Mouse (Mus musculus): ENCODE measurements around the gene Adora1. TPM values are rescaled to one million over a fixed set of nuclear protein-coding genes. Genes with fewer than 3 reads are reported as not detected.

Gene Adora1
- polyA plus RNA-seq, 1 experiment = not detected

DNA sequence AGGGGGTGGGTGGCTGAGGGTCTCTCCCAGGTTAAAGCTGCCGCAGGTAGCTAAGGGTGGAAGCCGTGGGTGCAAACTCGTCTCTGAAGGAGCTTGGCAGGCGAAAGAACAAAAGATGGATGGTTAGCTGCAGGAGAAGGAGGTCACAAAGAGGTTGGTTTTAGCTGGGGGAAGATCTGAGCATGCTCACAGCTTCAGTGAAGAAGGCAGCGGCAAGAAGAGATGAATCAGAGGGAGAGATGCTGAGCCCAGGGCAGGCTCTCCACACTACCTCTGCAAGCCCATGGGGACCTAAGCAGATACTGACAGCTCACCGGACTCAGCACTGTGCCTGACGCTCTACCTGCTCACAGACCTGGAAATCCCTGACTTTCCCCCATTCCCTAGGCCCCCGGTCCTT, 6.1 kb upstream of the Adora1 start:
- TF ChIP-seq POLR2A (IDR thresholded peaks at IDR 0.05; ENCODE audit: borderline replicate concordance, low read depth, low read length) = no peak
- no peak for TF ChIP-seq CTCF (IDR thresholded peaks at IDR 0.05; ENCODE audit: low read depth, low read length)
- Histone ChIP-seq H3K4me1 (ENCODE audit: control insufficient read depth, insufficient read depth, low read length) (0 out of 2 replicates have a peak, but pooled peaks cover 3% of the 10 kb centered on the region), H3K27ac (ENCODE audit: insufficient read depth, low read depth, low read length) (no peak overlapping the region), H3K4me3 (ENCODE audit: insufficient read depth, low read length) (no peak overlapping the region)

DNA sequence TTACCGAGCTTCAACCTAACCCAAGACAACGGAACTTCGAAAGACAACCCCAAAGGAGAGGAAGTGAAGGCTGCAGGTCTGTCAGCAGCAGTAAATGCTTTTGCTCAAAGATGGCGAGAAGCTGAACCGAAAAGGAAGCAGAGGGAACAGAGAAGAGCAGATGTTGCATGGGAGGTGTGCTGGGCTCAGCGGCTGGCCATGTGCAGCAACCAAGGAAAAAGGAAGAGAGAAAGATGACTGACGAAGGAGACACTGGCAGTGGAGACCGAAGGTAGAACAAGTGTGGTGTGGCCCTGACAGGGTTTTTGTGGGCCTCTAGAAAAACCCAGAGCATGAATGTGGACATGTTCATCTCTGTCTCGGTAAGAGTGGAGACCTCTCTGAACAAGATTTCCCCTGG, 5.5 kb upstream of the Adora1 start:
- no peak overlapping the region for H3K27ac ChIP-seq (ENCODE audit: insufficient read depth, low read depth, low read length)
- no peak overlapping the region for H3K4me3 ChIP-seq (ENCODE audit: insufficient read depth, low read length)
- no peak for TF ChIP-seq CTCF (IDR thresholded peaks at IDR 0.05; ENCODE audit: low read depth, low read length)
- no peak for TF ChIP-seq POLR2A (IDR thresholded peaks at IDR 0.05; ENCODE audit: borderline replicate concordance, low read depth, low read length)
- 0 out of 2 replicates have a peak, but pooled peaks cover 3% of the 10 kb centered on the region for H3K4me1 ChIP-seq (ENCODE audit: control insufficient read depth, insufficient read depth, low read length)

DNA sequence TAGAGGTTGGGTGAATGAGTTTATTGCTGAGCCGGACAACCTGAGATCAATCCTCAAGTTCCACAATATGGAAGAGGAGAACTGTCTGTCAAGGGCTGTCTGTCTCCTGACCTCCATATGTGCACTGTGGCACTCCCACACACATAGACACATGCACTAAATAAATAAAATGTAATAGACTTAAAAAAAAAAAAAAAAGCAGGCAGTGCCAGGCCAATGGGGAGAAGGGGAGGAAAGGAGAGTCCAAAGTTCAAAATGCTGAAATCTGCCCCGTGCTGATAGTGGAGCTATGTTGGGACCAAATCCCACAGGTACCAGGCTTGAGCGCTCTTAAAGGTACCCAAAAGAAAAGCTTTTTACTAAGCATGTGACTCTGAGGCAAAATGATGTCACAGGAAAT, 2.2 kb upstream of the Adora1 start:
- Histone ChIP-seq H3K4me3 (ENCODE audit: insufficient read depth, low read length) (no peak overlapping the region), H3K4me1 (ENCODE audit: control insufficient read depth, insufficient read depth, low read length) (no peaks in the 10 kb centered on the region), H3K27ac (ENCODE audit: insufficient read depth, low read depth, low read length) (no peak overlapping the region)
- TF ChIP-seq CTCF (IDR thresholded peaks at IDR 0.05; ENCODE audit: low read depth, low read length) = no peak

DNA sequence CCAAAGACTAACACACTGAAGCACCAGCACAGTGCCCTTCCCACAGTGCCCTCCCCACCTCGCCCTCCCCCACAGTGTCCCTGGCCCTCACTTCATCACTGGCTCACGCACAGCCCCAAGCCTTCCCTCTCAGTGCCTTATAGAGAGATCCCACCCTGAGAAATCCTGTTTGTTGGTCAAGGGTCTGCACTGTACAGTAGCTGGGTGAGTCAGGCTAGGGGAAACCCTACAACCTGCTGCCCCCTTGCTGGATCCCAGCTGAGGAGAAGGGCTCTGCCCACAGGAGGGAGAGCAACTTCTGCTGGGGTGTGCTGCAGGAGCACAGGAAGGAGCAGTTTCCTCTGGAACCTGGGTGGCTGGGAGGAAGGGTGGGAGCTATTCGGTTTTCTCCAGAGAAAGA, 911 bp upstream of the Adora1 start:
- Histone ChIP-seq H3K27ac (ENCODE audit: insufficient read depth, low read depth, low read length) (no peak overlapping the region), H3K4me3 (ENCODE audit: insufficient read depth, low read length) (no peak overlapping the region), H3K4me1 (ENCODE audit: control insufficient read depth, insufficient read depth, low read length) (no peaks in the 10 kb centered on the region)
- no peak for TF ChIP-seq POLR2A (IDR thresholded peaks at IDR 0.05; ENCODE audit: borderline replicate concordance, low read depth, low read length)
- no peak for TF ChIP-seq CTCF (IDR thresholded peaks at IDR 0.05; ENCODE audit: low read depth, low read length)

DNA sequence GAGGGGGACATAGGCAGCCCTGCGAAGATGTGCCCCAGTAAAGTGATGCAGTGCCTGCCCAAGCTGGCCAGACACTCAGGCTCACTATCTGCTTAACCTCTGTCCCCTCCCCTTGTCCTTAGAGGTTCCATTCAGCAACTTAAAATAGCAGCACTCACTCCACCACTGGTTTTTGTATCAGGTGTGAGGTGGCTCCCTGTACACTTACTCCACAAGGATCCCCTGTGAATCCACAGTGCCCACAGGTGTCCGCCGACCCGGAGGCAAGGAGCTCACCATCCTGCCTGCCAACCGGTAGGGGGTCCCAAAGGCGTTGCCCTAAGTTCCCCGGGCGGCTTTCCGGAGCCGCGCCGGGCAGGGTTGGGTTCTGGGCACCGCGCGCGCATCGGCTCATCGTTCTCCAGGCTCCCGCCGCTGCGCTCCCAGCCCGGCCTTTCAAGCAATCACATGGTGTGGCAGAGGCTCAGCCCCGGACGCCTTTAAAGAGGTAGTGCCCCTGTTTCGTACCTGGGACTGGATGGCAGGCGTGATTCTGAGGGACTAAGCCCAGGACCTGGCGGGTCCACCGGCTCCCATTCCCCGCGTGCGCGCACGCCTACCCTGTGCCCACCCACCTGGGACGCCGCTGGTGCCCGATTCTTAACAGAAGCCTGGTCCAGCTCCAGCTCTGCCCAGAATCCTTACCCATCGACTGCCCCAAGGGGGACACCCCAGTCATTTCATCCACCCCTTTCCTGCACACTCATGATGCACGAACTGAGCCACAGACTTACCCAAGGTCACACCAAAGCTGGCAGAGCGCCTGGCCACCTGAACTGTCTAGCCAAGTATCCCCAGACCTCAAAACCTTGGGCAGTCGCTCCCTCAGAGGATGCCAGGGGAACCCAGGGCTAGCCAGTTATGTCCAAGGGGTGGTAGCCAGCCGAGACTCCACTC, 508 bp downstream of the Adora1 start:
- TF ChIP-seq CTCF (IDR thresholded peaks at IDR 0.05; ENCODE audit: low read depth, low read length) = no peak
- TF ChIP-seq POLR2A (IDR thresholded peaks at IDR 0.05; ENCODE audit: borderline replicate concordance, low read depth, low read length) = no peak
- H3K4me3 ChIP-seq (ENCODE audit: insufficient read depth, low read length) = no peak overlapping the region
- no peak overlapping the region for H3K27ac ChIP-seq (ENCODE audit: insufficient read depth, low read depth, low read length)

DNA sequence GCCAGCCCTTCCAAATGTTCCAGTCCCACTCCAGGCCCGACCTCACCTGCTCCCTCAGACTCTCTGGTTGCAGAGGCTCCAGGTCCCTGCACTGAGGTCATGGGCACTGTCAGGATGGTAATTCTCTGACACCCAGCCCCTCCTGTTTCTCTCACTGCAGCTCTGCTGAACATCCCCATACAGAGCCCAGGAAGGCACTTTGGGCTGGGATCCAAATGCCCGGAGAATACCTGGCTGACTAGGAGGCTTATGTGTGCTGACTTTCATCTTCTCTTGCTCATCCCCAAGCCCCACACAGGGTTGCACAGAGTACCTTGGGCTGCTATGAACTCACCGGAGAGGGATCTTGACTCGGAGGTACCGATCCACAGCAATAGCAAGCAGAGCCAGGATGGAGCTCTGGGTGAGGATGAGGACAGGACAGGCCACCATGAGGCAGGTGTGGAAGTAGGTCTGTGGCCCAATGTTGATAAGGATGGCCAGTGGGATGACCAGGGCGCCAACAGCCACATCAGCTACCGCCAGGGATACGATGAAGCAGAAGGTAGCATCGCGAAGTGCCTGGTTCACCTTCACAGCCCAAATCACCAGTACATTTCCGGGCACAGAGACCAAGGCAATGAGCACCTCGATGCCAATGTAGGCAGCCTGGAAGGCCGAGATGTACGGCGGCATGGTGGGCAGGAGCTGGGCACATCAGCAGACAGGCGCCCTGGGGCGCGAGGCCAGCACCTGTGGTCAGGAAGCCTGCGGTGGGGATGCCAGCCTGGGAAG, 1.4 kb downstream of the Adora1 start:
- no peak overlapping the region for H3K4me3 ChIP-seq (ENCODE audit: insufficient read depth, low read length)
- no peaks in the 10 kb centered on the region for H3K4me1 ChIP-seq (ENCODE audit: control insufficient read depth, insufficient read depth, low read length)
- H3K27ac ChIP-seq (ENCODE audit: insufficient read depth, low read depth, low read length) = no peak overlapping the region

More for the DNA sequence above, 508 bp downstream of the Adora1 start:
- H3K4me1 ChIP-seq (ENCODE audit: control insufficient read depth, insufficient read depth, low read length) = no peaks in the 10 kb centered on the region

DNA sequence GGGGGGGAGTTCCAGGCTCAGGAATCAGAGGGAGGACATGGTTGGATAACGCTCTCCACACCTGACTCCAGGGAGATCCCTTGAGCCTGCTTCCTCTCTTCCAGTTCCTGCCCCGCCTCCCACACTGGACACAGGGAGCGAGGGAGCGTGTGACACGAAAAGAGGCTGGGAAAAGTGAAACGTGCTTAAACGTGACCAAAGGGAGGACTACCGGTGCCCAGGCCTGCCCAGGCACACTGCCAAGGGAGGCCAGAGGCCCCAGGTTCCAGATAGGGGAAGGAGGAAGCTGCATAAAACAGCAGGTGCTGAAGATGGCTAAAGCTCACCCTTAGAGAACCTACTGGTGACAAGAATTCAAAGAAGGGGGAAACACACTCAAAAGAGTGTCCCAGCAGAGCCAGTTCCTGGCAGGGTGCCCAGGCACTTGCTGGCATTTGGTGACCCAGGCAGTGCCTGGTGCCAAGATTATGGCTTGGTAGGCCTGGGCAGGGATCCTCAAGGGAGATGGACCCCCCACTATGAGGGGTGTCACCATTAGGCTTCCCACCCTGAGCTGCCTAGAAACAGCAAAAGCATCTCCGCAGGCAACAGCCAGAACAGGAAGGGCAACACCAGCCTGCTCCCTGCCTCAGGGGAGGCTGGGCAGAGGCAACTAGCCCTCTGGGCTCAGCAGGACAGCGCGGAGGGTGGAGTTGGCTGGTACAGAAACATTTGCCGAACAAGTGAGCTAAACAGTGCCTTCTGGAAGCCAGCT, 2.3 kb downstream of the Adora1 start:
- TF ChIP-seq POLR2A (IDR thresholded peaks at IDR 0.05; ENCODE audit: borderline replicate concordance, low read depth, low read length) (no peak), CTCF (IDR thresholded peaks at IDR 0.05; ENCODE audit: low read depth, low read length) (no peak)
- Histone ChIP-seq H3K4me3 (ENCODE audit: insufficient read depth, low read length) (no peak overlapping the region), H3K4me1 (ENCODE audit: control insufficient read depth, insufficient read depth, low read length) (no peaks in the 10 kb centered on the region), H3K27ac (ENCODE audit: insufficient read depth, low read depth, low read length) (no peak overlapping the region)

More for the DNA sequence above, 1.4 kb downstream of the Adora1 start:
- TF ChIP-seq CTCF (IDR thresholded peaks at IDR 0.05; ENCODE audit: low read depth, low read length) = no peak
- no peak for TF ChIP-seq POLR2A (IDR thresholded peaks at IDR 0.05; ENCODE audit: borderline replicate concordance, low read depth, low read length)

DNA sequence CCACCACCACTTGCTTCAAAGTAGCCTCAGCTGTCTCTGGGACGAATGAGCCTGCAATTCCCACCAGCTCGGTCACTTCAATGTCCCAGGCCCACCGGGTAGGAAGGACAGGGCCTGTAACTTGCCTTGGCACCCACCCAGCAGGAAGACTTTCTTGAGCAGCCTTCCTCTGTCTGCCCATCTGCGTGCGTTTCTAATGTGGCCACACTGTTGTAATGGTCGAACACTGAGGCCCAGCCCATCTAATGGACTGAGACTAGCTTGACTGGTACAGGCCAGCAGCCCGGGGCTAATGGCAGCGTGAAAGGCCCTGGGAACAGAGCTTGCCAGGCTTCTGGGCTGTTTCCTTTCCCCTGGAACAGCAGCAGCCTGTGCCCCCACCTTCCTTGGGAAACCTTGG, 2.9 kb downstream of the Adora1 start:
- Histone ChIP-seq H3K4me1 (ENCODE audit: control insufficient read depth, insufficient read depth, low read length) (no peaks in the 10 kb centered on the region), H3K27ac (ENCODE audit: insufficient read depth, low read depth, low read length) (no peak overlapping the region), H3K4me3 (ENCODE audit: insufficient read depth, low read length) (no peak overlapping the region)
- TF ChIP-seq CTCF (IDR thresholded peaks at IDR 0.05; ENCODE audit: low read depth, low read length) = no peak
- no peak for TF ChIP-seq POLR2A (IDR thresholded peaks at IDR 0.05; ENCODE audit: borderline replicate concordance, low read depth, low read length)

DNA sequence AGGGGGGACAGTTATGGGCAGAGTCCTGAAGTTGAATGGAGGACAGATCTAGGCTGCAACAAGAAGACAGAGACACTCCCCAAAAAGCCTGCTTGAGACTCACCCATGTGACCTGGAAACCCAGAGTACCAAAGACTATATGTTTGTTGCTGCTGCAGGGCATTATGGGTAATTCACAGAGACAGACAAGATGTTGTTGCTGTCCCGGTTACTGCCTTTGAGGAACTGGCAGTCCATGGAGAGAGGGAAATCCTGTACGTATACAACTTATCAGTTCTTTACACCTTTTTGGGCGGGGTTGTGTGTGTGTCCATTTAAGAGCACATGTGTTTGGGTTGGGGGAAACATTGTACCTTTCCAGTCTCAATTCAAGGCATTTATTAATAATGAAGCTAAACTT, 3.5 kb downstream of the Adora1 start:
- Histone ChIP-seq H3K27ac (ENCODE audit: insufficient read depth, low read depth, low read length) (no peak overlapping the region), H3K4me3 (ENCODE audit: insufficient read depth, low read length) (no peak overlapping the region), H3K4me1 (ENCODE audit: control insufficient read depth, insufficient read depth, low read length) (no peaks in the 10 kb centered on the region)
- TF ChIP-seq POLR2A (IDR thresholded peaks at IDR 0.05; ENCODE audit: borderline replicate concordance, low read depth, low read length) (no peak), CTCF (IDR thresholded peaks at IDR 0.05; ENCODE audit: low read depth, low read length) (no peak)

All from bone marrow macrophage, adult 2 months (primary cell).